Mouse (Mus musculus): Measurements from ENCODE around the gene Trim63.
"Not testable (repeated sequence)": the region's sequence is repeated elsewhere in the genome, so short reads cannot be mapped to it uniquely, and the experiment has no call there.

Gene Trim63

DNA sequence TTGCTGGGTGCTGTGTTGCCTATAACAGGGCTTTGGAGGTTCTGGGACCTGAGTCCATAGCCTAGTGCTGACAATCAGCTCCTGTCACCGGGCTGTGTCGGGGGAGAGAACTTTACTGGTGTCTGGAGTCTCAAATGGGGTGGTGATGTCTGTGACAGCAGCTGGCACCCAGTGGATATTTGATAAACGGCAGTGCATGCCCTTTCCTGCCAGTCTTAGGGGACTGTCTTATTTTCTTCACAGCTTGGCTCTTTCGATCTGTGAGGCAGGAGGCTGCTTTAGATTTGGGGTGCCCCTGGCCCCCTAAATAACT lies 15.5 kb upstream of the Trim63 start:
- no peak for DNase-seq

DNA sequence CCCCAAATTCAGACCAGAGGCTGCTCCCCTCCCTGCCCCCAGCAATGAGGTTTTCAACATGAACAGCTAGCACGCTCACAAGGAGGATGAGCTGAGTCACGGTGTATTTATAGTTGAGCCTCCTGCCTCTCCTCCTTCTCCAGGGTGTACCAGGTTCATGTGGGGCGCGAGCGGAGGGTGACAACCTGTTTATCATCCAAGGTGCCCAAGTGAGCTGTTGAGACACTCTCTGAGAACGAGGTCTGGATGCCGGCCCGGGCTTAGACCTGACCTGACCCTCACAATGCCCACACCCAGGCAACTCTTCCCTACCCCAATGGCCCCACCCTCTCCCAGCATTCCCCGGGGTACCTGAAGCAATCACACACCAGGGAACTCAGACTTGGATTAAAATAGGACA lies 14.6 kb upstream of the Trim63 start:
- no peak for DNase-seq

DNA sequence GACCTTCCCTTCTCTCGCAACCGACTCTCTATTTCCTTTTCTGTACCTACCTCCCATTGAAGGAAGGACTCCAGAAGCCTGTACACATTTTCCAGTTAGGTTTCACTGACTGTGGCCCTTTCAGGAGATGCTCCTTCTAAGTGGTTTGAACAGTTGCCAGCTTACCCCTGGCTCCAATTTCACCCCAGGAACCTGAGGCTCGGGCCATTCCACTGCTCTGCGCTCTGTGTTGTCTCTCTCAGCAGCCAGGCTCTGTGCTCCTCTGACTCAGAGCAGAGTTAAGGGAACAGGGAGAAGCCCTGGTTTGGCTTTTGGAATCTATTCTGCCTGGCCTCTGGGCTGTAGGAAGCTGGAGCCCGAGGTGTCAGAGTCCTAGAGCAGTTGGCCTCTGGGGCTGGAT lies 12.8 kb upstream of the Trim63 start:
- DNase-seq, result no peak

DNA sequence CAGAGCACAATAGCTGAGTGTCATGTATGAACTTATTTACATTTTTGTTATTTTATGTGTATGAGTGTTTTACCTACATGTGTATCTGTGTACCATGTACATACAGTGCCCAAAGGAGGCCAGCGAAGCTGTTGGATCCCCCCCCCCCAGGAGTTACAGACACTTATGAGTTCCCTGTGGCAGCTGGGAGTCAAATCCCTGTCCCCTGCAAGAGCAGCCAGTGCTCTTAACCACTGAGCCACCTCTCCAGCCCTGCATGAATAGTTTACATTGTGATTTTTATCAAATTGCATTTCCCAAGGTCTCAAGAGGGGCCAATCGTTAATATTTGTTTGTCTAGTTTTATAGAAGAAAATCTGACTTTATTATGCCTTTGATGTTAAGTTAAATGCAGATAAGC lies 8.0 kb upstream of the Trim63 start:
- no peak for DNase-seq

DNA sequence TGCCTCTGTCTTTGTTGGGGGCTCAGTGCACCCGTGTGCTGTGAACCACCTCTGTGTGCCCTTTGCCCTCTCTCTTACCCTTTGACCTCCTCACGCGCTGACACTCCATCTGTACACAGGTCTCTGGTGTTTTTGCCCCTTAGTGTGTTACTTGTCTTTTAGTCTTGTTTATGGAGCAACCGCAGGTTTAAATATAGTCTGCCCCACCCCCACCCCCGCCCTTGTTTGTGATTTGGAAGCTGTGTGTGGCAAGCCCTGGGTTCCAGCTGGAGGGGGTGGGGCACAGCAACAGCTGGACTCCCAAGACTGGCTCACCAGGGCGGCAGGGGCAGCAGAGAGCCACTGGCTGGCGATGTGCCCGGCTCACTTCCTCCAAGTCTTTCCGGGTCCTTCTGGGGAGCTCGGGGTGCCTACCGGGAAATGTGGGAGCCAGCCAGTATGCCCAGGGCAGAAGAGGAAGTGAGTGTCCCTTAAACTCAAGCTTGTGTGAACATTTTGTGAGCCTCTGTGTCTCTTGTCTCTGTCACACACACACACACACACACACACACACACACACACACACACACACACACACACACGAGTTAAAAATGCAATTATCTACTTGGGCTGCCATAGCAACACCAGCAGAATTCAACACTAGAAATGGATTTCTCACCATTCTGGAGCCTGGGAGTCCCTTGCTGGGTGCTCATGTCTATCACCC lies 7.4 kb upstream of the Trim63 start:
- peak; percentile 24 to 41 for DNase-seq

DNA sequence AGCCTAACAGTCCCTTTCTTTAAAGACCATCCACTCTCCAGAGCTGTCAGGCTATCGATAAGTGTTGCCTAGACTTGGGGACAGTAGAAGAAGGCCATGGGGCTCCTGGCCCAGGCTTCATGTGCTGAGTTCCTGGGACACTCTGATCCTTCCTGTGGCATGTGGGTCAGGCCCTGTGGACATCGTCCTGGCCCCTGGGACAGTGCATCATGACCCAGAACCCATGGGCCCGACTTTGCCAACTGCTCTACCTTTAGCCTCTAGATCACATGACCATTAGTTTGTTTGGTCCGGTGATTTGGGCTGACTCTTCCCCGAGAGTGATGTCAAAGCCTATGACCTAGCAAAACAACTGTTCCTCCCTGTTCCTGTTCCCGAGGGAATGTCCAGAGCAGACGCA lies 4.8 kb upstream of the Trim63 start:
- no peak for DNase-seq

DNA sequence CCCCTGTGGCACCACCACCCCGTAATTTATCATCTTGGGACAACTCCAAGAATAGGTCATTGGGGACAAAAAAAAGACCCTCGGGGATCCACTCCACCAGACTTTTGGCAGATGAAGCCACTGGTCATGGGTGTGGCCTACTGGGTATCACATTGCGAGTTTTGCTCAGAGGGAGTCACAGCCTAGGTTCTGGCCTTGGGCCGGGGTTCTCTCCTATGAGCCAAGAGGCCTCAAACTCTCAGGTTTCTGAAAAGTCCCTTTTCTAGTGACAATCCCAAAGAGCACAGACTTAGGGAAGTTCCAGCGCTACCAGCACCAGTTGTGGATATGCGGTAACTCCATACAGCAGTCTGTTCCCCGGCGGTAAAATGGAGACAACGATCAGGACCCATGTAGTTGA lies 4.3 kb upstream of the Trim63 start:
- DNase-seq, result no peak

DNA sequence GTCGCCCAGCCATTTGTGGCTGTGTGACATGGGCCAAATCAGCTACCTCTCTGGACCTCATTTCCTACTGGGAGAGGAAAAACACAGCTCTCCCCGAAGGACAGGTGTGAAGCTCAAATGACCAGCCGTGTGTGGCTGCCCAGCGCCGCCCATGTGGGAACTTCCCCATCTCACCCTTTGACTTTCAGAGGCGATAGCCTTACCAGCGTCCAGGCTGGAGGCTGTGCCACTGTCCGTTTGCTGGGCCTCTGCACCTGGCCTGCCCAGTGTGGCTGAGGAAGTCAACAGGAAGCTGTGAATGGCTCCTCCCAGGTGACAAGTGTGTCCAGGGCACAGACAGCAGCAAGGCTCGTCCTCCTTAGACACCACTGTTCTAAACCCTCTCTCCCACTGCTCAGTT lies 3.1 kb upstream of the Trim63 start:
- DNase-seq, result no peak

DNA sequence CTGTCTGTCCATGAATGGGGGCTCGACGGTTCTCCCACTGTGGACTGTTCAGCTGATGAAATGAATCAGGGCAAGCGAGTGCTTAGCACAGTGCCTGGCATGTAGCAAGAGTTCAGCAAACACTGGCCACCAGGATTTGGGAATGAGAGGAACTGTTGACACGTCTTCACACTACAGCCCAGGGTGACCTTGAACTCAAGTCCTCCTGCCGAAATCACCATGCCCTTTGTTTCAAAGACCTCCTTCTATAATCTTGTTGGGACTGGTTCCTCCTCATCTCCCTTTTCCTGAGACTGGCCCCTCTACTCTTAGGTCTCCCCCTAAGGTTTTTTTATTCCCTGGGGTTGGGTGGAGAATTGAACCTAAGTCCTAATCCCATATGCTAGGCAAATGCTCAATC lies 2.6 kb upstream of the Trim63 start:
- no peak for DNase-seq

DNA sequence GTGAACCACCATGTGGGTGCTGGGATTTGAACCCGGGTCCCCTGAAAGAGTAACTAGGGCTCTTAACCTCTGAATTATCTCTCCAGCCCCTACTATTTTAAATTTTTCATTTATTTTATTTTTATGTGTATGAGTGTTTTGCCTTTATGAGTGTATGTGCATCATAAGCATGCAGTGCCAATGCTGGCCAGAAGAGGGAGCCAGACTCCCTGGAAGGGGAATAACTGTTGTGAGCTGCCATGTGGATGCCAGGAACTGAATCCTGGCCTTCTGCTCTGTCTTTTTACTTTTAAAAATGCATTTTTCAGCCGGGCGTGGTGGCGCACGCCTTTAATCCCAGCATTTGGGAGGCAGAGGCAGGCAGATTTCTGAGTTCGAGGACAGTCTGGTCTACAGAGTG lies 2.0 kb upstream of the Trim63 start:
- no peak for DNase-seq

DNA sequence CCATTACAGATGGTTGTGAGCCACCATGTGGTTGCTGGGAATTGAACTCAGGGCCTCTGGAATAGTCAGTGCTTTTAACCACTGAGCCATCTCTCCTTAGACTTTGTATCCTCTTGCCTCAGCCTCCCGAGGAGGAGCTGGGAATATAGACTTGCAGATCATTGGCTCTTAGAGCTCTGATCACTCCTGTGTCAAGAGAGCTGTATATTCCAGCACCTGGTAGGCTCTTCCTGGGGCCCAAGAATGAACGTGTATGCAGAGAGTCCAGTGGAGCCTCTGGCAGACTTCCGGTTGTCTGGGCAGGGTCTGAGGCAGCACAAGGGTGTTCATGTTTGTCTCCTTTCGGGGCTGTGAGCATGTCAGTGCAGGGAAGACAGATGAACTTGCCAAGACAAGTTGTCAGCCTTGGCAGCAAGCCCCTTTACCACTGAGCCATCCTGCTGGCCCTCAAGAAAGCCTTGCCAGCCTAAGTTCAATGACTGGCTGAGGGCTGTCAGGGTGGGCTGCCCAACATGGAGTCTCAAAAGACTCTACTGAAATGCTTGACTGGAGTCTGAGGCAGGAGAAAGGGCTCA lies 752 bp upstream of the Trim63 start:
- DNase-seq, result no peak

DNA sequence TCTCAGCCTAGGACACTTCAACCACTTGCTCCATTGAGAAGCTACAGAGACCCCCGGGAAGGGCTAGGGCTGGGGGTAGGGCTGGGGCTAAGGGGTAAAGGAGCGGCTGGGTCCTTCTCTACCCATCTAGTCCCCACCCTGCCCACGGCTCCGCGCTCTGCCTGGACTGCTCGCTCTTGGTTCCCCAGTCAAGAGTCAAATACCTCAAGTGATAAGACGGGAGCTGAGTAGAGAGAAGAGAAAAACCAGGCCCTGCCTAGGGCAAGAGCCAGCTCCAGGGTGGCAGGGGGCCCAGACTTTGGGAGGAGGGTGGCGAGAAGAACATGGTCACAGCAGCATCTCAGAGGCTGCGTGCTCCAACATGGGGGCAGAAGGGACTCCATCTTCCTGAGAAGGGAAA lies 550 bp downstream of the Trim63 start:
- no peak for DNase-seq

DNA sequence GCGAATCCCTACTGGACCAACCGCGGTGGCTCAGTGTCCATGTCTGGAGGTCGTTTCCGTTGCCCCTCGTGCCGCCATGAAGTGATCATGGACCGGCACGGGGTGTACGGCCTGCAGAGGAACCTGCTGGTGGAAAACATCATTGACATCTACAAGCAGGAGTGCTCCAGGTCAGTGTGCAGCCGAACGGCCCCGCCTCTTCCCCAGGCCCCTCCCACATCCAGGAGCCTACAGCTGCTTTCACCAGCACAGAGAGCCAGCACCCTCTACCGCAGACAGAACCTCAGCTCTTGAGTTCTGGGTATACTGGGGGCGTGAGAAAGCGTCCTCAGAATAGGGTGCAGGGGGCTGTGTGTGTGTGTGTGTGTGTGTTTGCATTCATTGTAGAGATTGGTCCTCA lies 1.5 kb downstream of the Trim63 start:
- peak in 1 of 2 experiments; percentile 34 for DNase-seq

DNA sequence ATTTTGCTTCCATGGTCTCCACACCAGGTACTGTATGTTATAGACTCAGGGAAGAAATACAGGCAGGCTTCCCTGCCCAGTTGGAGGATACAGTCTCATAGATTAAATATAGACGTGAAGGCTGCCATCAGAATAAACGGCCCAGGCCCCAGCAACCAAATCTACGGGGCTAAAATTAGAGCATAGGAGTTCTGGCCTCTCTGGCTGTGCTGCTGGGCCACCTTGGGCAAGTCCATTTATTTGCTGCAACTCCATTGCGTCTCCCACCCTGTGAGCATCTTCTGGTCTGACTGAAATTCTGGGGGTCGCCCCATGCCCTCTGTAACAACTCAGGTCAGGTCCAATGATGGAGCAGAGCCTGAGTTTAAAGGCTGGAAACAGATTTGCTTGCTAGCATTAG lies 4.2 kb downstream of the Trim63 start:
- no peak for DNase-seq

DNA sequence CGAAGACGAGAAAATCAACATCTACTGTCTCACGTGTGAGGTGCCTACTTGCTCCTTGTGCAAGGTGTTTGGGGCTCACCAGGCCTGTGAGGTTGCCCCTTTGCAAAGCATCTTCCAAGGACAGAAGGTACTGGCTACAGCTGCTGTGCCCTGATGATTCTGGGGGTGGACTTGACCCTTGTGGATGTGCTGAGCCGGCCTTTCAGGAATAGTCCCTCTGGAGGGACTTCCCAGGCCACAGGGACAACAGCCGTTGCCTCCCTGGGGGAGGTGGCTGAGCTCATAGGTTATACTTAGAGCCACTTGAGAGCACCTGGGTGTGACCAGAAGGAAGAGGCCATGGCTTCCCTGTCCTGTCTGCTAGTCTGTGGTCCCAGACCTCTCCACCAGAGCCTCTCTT lies 4.8 kb downstream of the Trim63 start:
- DNase-seq, result no peak

DNA sequence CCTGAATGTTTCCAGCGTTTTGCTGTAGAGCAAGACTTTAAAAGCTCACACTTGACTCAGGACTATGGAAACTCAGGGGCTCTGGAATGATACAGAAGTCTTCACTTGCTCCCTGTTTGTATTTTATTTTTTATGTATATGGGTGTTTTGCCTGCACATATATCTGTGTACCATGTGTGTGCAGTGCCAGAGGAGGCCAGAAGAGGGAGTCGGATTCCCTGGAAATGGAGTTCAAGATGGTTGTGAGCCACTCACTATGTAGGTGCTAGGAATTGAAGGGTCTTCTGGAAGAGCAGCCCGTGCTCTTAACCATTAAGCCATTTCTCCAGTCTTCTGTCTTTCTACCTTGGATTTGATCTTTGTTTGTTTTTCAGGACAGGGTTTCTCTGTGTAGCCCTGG lies 6.6 kb downstream of the Trim63 start:
- no peak for DNase-seq

DNA sequence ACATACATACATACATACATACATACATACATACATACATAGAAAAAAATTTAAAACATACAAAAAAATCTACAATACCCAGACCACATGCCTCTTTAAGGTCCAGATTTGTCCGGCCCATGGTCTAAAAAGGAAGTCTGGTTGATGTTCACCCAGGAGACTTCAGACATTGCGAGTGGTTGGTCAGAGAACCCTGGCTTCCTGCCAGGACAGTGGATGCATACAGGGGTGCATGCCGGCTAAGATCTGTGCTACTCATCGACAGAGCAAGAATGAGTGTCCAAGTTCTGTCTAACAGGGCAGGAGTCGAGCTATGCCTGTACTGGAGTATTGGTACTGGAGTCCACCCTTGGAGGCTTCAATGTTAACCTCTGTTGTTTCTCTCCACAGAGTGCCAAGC lies 9.7 kb downstream of the Trim63 start:
- no peak for DNase-seq

DNA sequence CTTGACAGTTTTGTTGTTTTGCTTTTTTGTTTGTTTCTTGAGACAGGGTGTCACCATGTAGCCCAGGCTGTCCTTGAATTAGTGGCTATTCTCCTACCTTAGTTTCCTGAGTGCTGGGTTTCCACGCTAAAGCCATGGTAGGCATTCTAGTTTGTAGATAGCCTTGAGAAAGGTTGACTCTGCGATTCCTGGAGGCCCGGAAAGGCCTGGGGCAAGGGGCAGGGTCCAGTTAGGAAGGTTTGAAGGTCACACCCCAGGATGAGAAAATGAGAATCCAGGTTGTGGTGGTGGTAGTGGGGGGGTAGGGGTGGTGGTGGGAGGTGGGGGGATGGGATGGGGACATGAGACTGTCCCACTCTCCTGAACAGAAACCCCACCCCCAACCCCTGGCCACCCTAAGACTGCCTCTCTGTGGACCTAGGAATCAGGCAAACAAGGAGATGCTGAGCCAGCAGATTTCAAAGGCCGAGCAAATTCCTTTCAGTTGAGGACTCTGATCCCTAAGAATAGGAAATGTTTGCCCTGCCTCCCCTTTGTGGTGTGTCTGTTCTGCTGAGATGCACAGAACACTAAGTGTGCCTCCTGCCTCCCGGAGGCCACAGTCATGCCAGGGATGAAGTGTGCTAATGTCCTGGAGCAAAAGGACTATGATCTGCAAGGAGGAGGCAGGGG lies 12.1 kb downstream of the Trim63 start:
- no peak for DNase-seq

DNA sequence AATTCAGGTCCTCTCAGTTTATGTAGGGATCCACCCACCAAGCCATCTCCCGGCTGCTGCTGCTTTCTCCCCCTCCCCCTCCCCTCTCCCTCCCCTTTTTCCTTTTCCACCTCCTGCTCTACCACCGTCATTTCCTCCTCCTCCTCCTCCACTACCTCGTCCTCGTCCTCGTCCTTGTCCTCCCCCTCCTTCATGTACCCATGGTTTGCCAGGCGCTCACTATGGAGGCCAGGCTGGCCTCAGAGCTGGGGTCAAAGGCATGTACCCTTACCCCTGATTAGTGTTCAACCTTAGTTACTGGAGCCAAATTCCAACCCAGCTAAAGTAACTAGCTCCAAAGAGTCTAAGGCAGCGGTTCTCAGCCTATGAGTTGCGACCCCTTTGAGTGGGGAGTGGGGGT lies 13.2 kb downstream of the Trim63 start:
- no peak for DNase-seq

DNA sequence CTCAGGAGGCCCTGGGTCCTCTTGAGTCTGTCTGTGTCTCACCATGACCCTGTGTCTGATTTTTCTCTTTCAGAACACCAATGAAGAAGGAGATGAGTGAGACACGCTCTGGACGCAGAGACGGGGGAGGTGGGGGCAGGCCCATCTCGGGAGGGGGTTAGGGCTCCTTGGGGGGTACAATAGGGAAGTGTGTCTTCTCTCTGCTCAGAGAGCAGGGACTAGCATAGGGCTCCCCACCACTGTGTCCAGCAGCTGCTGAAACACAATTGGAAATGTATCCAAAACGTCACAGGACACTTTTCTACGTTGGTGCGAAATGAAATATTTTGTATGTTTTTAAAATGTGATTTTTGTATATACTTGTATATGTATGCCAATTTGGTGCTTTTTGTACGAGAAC lies 13.9 kb downstream of the Trim63 start:
- DNase-seq, result no peak

DNA sequence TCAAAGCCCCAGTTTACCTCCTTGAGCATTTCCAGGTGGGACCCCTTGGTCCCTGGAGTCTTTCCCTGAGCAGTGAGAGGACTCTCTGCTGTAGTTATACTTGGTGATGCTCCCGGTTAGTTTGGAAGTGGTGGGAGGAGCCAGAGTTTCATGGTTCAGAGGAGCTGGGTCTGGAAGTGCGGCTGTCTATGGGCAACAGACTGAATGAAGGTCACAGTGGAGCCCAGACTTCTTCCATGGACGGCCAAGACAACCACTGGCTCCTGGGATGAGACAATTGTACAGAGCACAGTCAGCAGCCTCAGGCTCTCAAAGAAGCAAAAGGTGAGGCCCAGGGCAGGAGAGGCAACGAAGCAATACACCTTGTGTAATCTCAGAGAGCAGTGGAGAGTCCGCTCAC lies 15.4 kb downstream of the Trim63 start:
- DNase-seq, result no peak

DNA sequence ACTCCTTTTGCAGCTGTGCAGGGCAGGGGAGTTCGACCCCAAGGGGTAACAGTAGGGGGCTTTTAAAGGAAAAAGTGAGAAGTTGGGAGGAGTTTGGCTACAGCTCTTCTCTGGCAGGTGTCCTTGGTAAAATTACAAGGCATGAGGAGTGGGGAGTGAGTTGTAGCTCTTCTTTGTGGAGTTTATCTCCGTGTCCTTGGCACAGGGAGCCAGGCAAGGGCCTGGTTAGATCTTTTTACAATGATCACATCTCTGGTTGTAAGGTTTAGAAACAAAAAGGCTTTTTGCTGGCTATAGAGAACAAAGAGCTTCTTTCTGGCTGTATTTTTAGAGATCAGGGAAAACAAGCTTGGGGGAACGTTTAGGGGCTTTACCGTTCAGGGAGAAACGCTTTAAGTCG lies 26.3 kb downstream of the Trim63 start:
- not testable (repeated sequence) for DNase-seq

DNA sequence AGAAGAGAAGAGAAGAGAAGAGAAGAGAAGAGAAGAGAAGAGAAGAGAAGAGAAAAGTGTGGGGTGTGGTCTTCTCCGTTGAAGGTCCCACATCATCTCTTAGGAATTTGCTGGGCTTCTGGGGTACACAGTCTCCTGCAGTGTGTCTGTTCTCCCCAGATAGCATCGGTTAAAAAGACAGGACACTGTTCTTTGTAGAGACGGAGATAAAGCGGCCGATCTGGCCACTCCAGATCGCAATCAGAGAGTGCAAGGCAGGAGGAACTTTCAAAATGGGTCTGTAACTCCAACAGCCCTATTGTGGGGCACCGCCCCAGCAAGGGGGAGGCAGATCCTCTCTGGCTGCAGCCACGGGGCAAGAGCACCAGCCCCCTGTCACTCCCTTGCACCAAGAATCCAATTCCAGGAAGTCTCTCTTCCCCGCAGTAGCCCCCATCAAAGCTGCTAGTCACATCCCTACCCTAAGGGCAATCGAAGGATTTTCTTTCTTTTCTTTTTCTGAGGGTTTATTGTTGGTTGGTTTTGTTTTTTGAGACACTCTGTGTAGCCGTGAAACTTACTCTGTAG lies 27.4 kb downstream of the Trim63 start:
- no peak for DNase-seq
